10 mouse cellular contexts compared by ENCODE assay signal in the genomic region with DNA sequence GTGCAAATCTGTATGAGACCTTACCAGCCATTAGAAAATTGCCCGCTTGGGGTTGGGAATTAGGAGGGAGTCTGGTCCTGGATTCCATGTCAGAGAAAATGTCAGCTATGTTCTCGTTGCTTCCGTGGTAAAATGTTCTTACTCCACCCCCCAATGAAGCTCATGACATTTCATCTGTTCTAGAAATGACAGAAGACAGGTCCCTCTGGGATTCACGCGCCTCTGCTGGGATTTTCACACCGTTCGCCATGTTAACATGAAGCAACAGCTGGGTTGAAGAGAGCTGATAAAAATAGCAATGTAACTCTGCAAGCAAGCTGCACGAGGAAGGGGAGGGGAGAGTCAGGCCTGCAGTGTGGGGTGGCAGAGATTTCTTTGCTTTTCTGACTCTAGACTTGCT. TPM values are rescaled to one million over a fixed set of nuclear protein-coding genes. Genes with fewer than 3 reads are reported as not detected.
A peak's percentile ranks its signal among the peaks of the same experiment; 100 is the strongest.
DNase-seq lines count a peak whose midpoint lies in the region; ATAC-seq lines count a peak whose summit lies in the region.
"Had no signal": no experiment of that assay in that cellular context is flagged by ENCODE, and none has a peak within 500 bp of the region (broad histone marks: within the 10 kb centered on the region; RNA-seq: fewer than 3 reads in every experiment).

No protein-coding gene starts in this region.

- no peak overlapping the region for H3K4me3 ChIP-seq in lung, embryonic 16.5 days (ENCODE audit: low read length)
- H3K4me3 ChIP-seq: liver, embryonic 15.5 days had no signal

- 52% methylated on average over 8 of the region's 8 CpGs for WGBS in lung, embryonic 16.5 days

- H3K27me3 ChIP-seq in lung, embryonic 16.5 days (ENCODE audit: control insufficient read depth, insufficient read depth, low read depth, low read length): no peaks in the 10 kb centered on the region
- H3K27me3 ChIP-seq: liver, embryonic 15.5 days had no signal

- no peak for DNase-seq in lung, adult 18-20 months
- DNase-seq in brain, embryonic 18.5 days (ENCODE audit: low read depth, low spot score): peak; percentile 39
- DNase-seq in gastrocnemius, postnatal 10 days: peak; percentile 24
- peak; percentile 55 to 56 for DNase-seq in left cerebral cortex, postnatal 10 days (ENCODE audit: extremely low spot score in 1 of 2, low spot score in 2 of 2)
- DNase-seq in embryo, embryonic 10.5 days (ENCODE audit: low spot score): no peak
- no peak for DNase-seq in layer of hippocampus, adult 8-10 months (ENCODE audit: low spot score in 2 of 2)
- DNase-seq in cerebellum, adult 9-11 months: no peak
- DNase-seq: kidney, adult 11 months had no signal

- no peaks in the 10 kb centered on the region for H3K36me3 ChIP-seq in lung, embryonic 16.5 days (ENCODE audit: control insufficient read depth, insufficient read depth, low read length)
- H3K36me3 ChIP-seq: liver, embryonic 15.5 days had no signal

- H3K9ac ChIP-seq in lung, embryonic 16.5 days (ENCODE audit: low read length): no peak overlapping the region
- H3K9ac ChIP-seq: liver, embryonic 15.5 days had no signal

- no peaks in the 10 kb centered on the region for H3K9me3 ChIP-seq in lung, embryonic 16.5 days (ENCODE audit: control insufficient read depth, low read length)
- H3K9me3 ChIP-seq: liver, embryonic 15.5 days had no signal

- ATAC-seq in lung, embryonic 16.5 days (ENCODE audit: low read depth): 0 out of 2 replicates have a peak, but pooled peaks have one; percentile 45

- H3K4me2 ChIP-seq in lung, embryonic 16.5 days (ENCODE audit: low read depth, low read length): no peak overlapping the region
- H3K4me2 ChIP-seq: liver, embryonic 15.5 days had no signal

- intact Hi-C loops in left cerebral cortex, postnatal 10 days (cut with DNase I): no loop called here

- H3K27ac ChIP-seq in lung, embryonic 16.5 days (ENCODE audit: low read length): no peak overlapping the region
- H3K27ac ChIP-seq: liver, embryonic 15.5 days had no signal

- 0 out of 2 replicates have a peak, but pooled peaks cover 2% of the 10 kb centered on the region for H3K4me1 ChIP-seq in lung, embryonic 16.5 days (replicated peaks; ENCODE audit: control insufficient read depth, insufficient read depth, low read length)
- H3K4me1 ChIP-seq: liver, embryonic 15.5 days had no signal

RNA-seq across cellular contexts. Expression of a gene that starts 42.1 kb away (rescaled TPM):
- polyA plus RNA-seq in lung, embryonic 16.5 days (2015; fragmentation: Nextera tagmentation; extraction: Ambion mirVana): 61.6 and 65.2 TPM in 2 replicates
- total RNA-seq in gastrocnemius, postnatal 10 days (2021): 100 to 1,000 TPM in 1 of 2 experiments, 10 to 100 TPM in 1; 94.8 to 104 TPM
- total RNA-seq in left cerebral cortex, postnatal 10 days (2021): 100 to 1,000 TPM; 146 to 147 TPM
- 100 to 1,000 TPM; 139 to 155 (median 150) TPM for total RNA-seq in layer of hippocampus, adult 8-10 months (2022)

Comparison
In these comparisons a context has a peak if more than half of its experiments do, and no peak if none do; other contexts are left out.
1. DNase-seq: peak in brain, embryonic 18.5 days (single experiment), gastrocnemius, postnatal 10 days (single experiment) and left cerebral cortex, postnatal 10 days (2 of 2); none in lung, adult 18-20 months (0 of 2), embryo, embryonic 10.5 days (single experiment), layer of hippocampus, adult 8-10 months (0 of 2) and cerebellum, adult 9-11 months (single experiment).